Mouse (Mus musculus) hematopoietic stem cell, adult 5-6 weeks (primary cell): ENCODE results near the gene Wdr4. TPM values are rescaled to one million over a fixed set of nuclear protein-coding genes. Genes with fewer than 3 reads are reported as not detected.
"Not testable (repeated sequence)": the region's sequence is repeated elsewhere in the genome, so short reads cannot be mapped to it uniquely, and the experiment has no call there.

Experiments used
- ATAC-seq, 2 experiments: fragments of 125-278 bp in 1 of 2; replicated peaks in 1 of 2; 2 replicates each; pipeline ENCODE4 v1.8.0; 2016 to 2017; ENCODE audit warnings: inconsistent platforms in 2 of 2, mild to moderate bottlenecking in 2 of 2, moderate number of reproducible peaks in 2 of 2, low read depth in 1 of 2, moderate TSS enrichment in 1 of 2; ENCODE audit not compliant: low FRiP score in 2 of 2, poor library complexity in 2 of 2, severe bottlenecking in 2 of 2, insufficient read depth in 1 of 2, low TSS enrichment in 1 of 2
- total RNA-seq: library from RNA; stranded (forward); fragments of 172-1452, 232-1000 nt; gene quantifications from 2 replicates; pipeline ENCODE4 v1.2.3, GENCODE M21; 2017

Wdr4 gene
- total RNA-seq, 1 experiment from 2014 or later: 25.9 TPM

DNA sequence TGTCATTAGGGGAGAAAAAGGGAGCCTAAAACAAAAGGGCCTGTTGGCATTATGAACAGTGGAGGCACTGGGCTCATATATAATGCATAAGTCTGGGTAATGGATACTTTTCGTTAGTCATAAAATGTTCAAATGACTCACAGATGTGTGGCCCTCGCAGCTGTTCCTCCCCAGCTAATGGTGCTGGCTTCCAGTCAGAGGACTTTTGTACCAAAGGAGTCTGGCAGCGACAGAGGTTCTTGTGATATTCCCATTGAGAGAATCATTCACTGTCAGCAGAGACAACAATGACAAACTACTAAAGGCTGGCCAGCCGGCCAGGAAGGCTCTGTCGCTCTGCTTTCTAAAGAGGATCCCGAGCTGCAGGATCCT lies 21.7 kb upstream of the Wdr4 start:
- ATAC-seq: no peak

- ATAC-seq: no peak
Observed at GRCm38 (mm10) chr17:31540809-31541459, 21.2 kb upstream of the Wdr4 start.

- ATAC-seq: no peak
Observed at GRCm38 (mm10) chr17:31540101-31540500, 20.3 kb upstream of the Wdr4 start.

GRCm38 (mm10) chr17:31535871-31536629 lies 16.3 kb upstream of the Wdr4 start:
- no peak for ATAC-seq

DNA sequence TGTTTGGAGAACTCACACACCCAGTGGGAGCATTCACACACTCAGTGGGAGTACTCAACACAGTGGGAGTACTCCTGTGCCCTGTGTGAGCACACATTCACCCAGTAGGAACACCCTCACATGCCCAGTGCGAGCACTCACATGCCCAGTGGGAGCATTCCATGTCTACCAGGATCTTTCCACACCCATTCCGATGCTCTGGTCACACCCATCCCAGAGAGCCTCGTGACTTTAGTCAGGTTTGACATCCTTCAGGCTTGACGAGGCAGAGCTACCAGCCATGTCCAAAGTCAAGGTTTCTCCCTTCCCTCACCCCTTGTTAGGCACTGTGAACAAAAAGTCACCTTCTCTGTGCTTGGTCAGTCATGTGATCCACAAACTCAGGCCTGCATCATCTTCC lies 15.6 kb upstream of the Wdr4 start:
- no peak for ATAC-seq

DNA sequence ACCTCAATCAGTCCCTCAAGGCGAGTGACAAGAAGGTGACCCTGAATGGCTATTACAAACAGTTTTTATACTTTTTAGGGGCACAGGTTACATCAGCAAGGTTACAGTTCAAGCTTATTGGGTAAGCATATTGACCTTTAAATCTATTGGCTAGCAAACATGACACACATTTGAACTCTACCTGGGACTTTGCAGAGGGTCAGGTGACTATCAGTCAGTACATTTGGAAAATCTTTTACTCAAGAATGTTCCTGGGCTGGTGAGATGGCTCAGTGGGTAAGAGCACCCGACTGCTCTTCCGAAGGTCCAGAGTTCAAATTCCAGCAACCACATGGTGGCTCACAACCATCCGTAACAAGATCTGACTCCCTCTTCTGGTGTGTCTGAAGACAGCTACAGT lies 12.6 kb upstream of the Wdr4 start:
- ATAC-seq: not testable (repeated sequence)

- ATAC-seq: no peak
Observed at GRCm38 (mm10) chr17:31531441-31532158, 11.8 kb upstream of the Wdr4 start.

GRCm38 (mm10) chr17:31529314-31529713 lies 9.5 kb upstream of the Wdr4 start:
- peak in 1 of 2 experiments; percentile 71; a peak in 1 of 4 replicates for ATAC-seq

- no peak for ATAC-seq
Observed at GRCm38 (mm10) chr17:31525816-31526215, 6.0 kb upstream of the Wdr4 start.

- no peak for ATAC-seq
Observed at GRCm38 (mm10) chr17:31525114-31525513, 5.3 kb upstream of the Wdr4 start.

GRCm38 (mm10) chr17:31521948-31522347 lies 2.2 kb upstream of the Wdr4 start:
- ATAC-seq: no peak

- no peak for ATAC-seq
Observed at GRCm38 (mm10) chr17:31520895-31521294, 1.1 kb upstream of the Wdr4 start.

DNA sequence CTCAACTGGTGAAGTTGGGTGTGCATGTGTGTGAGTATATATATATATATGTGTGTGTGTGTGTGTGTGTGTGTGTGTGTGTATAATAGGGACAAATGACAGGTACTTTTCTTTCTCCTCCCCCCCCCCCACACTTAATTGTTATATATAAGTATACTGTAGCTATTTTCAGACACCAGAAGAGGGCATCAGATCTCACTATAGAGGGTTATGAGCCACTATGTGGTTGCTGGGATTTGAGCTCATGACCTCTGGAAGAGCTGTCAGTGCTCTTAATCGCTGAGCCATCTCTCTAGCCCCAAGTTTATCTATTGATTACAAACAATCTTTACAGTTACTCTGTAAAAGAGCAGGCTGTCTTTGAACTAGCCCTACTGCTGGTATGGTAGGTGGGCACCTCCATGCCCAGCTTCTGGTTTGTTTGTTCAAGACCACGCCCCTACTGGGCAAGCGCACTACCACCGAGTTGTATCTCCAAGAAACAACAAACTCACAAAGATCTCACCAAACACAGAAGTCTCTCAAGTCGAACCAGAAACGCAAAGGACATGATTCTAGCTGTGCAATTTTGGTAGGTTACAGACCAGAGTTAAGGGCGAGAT lies 335 bp downstream of the Wdr4 start:
- ATAC-seq: peak; percentile 47 to 59

GRCm38 (mm10) chr17:31514696-31515095 lies 5.1 kb downstream of the Wdr4 start:
- no peak for ATAC-seq

DNA sequence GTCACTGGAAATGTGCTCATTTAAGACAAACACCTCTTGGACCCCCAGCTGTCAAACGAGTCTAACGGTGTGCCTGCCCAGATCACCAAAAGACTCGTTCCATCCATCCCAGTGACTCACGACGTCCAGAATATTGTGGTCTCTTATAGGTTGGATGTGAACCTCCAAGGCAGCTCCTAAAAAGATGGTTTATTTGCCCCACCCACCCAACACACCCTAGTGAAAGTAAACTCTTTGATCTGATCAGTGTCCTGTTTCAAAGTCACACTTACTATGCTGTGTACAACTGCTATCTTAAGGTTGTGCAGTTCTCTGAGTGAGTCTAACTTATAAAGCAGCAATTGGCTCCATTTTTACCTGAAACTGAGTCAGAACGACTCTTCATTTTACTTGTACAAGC lies 7.2 kb downstream of the Wdr4 start:
- no peak for ATAC-seq

DNA sequence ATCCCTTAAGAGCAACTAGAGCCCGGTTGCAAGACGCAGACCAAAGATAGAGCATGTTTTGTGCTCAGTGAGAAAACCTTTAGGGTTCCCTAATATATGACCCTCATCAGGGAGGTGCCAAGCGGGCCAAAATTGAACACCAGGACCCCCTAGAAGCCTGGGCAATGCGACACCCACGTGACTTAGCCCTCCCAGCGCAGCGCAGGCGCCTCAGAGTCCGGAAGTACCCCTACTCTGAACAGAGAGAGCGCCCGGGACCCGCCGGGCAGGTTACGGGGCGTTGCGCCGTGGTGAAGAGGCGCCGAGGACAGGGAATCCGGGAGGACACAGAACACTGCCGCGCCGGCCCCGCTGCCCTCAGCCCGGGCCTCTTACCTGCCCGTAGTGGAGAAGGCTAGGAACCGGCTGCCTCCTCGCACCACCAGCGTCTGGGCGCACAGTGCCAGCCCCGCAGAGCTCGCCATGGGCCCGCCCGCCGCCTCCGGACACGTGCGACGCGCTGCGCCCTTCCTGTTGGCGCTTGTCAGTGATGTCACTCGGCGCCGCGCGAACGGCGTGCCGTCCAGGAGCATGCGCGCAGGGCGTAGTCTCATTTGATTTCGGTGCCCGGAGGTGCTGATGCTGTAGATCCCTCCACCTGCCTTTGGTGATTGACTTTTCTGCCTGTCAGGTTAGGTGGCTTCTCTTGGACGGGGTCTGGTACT lies 7.8 kb downstream of the Wdr4 start:
- peak; percentile 93 to 97 for ATAC-seq

DNA sequence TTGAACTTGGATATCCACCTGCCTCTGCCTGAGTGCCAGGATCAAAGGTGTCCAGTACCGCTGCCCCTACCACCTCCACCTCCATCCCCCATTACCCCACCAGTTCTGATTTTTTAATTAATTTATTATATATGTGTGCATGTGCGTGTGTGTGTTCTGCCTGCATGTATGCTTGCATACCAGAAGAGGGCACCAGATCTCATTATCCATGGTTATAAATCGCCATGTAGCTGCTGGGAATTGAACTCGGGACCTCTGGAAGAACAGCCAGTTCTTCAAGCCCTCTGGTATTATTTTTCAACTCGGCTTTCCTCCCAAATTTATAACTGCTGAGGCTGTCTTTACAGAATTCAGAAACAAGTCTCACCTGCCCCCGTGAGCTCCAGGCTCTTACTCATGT lies 8.8 kb downstream of the Wdr4 start:
- ATAC-seq: no peak
